Mouse (Mus musculus) liver, embryonic 11.5 days (tissue): ENCODE results near the gene Med29. TPM values are rescaled to one million over a fixed set of nuclear protein-coding genes. Genes with fewer than 3 reads are reported as not detected.

Experiments used
- ATAC-seq: fragments of 200-750 bp; cut with Nextera tagmentation; replicated peaks from 2 replicates; pipeline ENCODE4 v1.8.0; 2017; ENCODE audit warnings: moderate number of reproducible peaks, mild to moderate bottlenecking, moderate TSS enrichment, moderate library complexity; ENCODE audit not compliant: low FRiP score
- DNase-seq: peaks from one replicate; pipeline ENCODE4 v3.0.0-alpha.2; 2017; ENCODE audit warnings: low spot score
- H3K27ac ChIP-seq: fragments of 300-500 bp; sonication (generic); 2 replicates; pipeline ENCODE4 v1.5.1; 2014; ENCODE audit warnings: mild to moderate bottlenecking, low read depth, low read length, control low read depth
- H3K27me3 ChIP-seq: fragments of 300-500 bp; sonication (generic); replicated peaks from 2 replicates; pipeline ENCODE4 v1.6.1; 2014; ENCODE audit warnings: low read length, mixed read lengths; ENCODE audit not compliant: control insufficient read depth, insufficient read depth
- H3K36me3 ChIP-seq: fragments of 300-500 bp; sonication (generic); 2 replicates; pipeline ENCODE4 v1.6.1; 2014; ENCODE audit warnings: mild to moderate bottlenecking, low read length, moderate library complexity, mixed read lengths; ENCODE audit not compliant: control insufficient read depth, insufficient read depth
- H3K4me1 ChIP-seq: fragments of 300-500 bp; sonication (generic); replicated peaks from 2 replicates; pipeline ENCODE4 v1.6.1; 2014; ENCODE audit warnings: low read length, mixed read lengths; ENCODE audit not compliant: control insufficient read depth, insufficient read depth
- H3K4me2 ChIP-seq: fragments of 300-500 bp; sonication (generic); 2 replicates; pipeline ENCODE4 v1.6.1; 2014; ENCODE audit warnings: mild to moderate bottlenecking, control low read depth, moderate library complexity
- H3K4me3 ChIP-seq: fragments of 300-500 bp; sonication (generic); 2 replicates; pipeline ENCODE4 v1.5.1; 2014; ENCODE audit warnings: low read depth, low read length, control low read depth
- H3K9ac ChIP-seq: fragments of 300-500 bp; sonication (generic); 2 replicates; pipeline ENCODE4 v1.6.1; 2014; ENCODE audit warnings: low read depth, low read length, control low read depth
- H3K9me3 ChIP-seq: fragments of 300-500 bp; sonication (generic); 2 replicates; pipeline ENCODE4 v1.6.1; 2016; ENCODE audit warnings: low read length, inconsistent platforms, mixed read lengths; ENCODE audit not compliant: control insufficient read depth
- WGBS: fragments of 180-500 bp; shearing (Covaris S2); extraction: QIAGEN DNeasy Blood & Tissue Kit; methylation state at CpG from one replicate; pipeline ENCODE4 v1.1.7; 2014; 5-methylcytosine and 5-hydroxymethylcytosine counted together
- polyA plus RNA-seq: library from polyadenylated mRNA; unstranded; fragments of >200 nt; fragmentation: Nextera tagmentation; extraction: Ambion mirVana; gene quantifications from 2 replicates; pipeline ENCODE4 v1.2.1, GENCODE M21; 2014

The Med29 gene
- polyA plus RNA-seq, 1 experiment from 2014 or later: 45.7 TPM

GRCm38 (mm10) chr7:28356981-28357380, 35.5 kb downstream of the Med29 start:
- DNase-seq (no peak), ATAC-seq (no peak)
- no peaks in the 10 kb centered on the region for H3K9me3 ChIP-seq
- peaks cover 38% of the 10 kb centered on the region for H3K36me3 ChIP-seq
- peaks cover 15% of the 10 kb centered on the region for H3K4me1 ChIP-seq
- H3K27me3 ChIP-seq: no peaks in the 10 kb centered on the region
- peak overlapping the region; percentile 67 for H3K27ac ChIP-seq
- H3K4me2 ChIP-seq: peak overlapping the region; percentile 13
- H3K9ac ChIP-seq: no peak overlapping the region
- H3K4me3 ChIP-seq: no peak overlapping the region
- WGBS: 23% methylated on average over 5 of the region's 5 CpGs

DNA sequence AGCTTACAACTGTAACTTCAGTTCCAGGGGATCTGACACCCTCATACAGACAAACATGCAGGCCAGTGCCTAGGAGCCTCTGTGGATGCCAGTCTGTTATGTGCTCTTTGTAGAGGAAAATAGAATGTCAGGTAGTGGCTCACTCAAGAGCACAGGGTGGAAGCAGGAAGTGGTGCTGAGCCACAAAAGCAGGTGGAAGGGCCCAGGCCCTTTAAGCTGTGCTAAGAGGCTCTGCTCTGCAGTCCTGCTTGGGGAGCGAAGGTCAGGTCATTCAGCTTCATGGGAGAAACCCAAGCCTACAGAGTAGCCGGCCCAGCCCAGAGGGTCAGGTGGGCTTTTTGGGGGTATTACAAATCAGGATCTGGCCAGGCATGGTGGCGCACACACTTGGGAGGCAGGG, 37.3 kb downstream of the Med29 start:
- H3K27ac ChIP-seq: no peak overlapping the region
- ATAC-seq: no peak
- 84% methylated on average over 3 of the region's 3 CpGs for WGBS
- DNase-seq: no peak
- H3K9me3 ChIP-seq: no peaks in the 10 kb centered on the region
- H3K4me1 ChIP-seq: peaks cover 21% of the 10 kb centered on the region
- H3K36me3 ChIP-seq: peaks cover 35% of the 10 kb centered on the region
- no peak overlapping the region for H3K4me3 ChIP-seq
- H3K9ac ChIP-seq: no peak overlapping the region
- H3K27me3 ChIP-seq: no peaks in the 10 kb centered on the region
- H3K4me2 ChIP-seq: no peak overlapping the region

DNA sequence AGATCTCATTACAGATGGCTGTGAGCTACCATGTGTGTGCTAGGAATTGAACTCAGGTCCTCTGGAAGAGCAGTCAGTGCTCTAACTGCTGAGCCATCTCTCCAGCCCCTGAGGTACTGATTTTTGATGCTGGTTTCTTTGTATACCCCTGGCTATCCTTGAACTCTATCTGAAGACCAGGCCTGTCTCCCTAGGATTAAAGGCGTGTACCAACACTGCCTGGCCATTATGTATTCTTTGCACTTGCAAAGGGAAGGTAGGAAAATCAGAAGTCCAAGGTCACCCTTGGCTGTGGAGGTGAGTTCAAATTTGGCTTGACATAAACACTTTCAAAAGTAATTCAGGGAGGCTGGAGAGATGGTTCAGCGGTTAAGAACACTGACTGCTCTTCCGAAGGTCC, 37.9 kb downstream of the Med29 start:
- Histone ChIP-seq H3K4me3 (no peak overlapping the region), H3K9ac (no peak overlapping the region), H3K9me3 (no peaks in the 10 kb centered on the region), H3K4me2 (no peak overlapping the region), H3K27me3 (no peaks in the 10 kb centered on the region), H3K27ac (no peak overlapping the region), H3K36me3 (peaks cover 32% of the 10 kb centered on the region), H3K4me1 (peaks cover 25% of the 10 kb centered on the region)
- WGBS: 92% methylated on average over 3 of the region's 3 CpGs
- ATAC-seq (no peak), DNase-seq (no peak)

DNA sequence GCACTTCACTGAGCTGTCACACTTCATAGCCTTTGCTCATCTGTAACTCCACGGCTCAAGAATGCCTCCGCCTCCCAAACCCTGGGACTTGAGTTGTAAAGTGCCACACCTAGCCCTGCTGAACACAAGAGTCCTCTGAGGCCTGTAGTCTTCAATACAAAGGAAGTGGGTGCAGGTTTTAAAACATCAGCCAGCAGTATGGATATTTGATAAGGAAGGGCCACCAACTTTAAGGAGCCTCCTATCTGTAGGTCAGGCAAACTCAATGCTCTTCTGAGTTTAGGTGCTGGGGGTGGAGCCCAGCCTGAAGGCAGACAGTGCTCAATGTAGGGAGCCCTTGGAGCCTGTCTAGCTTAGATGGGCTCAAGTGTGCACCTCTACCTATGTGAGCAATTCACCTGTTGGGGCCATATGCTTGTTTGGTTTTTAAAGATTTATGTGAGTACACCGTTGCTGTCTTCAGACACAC, 38.4 kb downstream of the Med29 start:
- WGBS: 78% methylated on average over 3 of the region's 3 CpGs
- no peak overlapping the region for H3K4me3 ChIP-seq
- no peak for DNase-seq
- no peak overlapping the region for H3K27ac ChIP-seq
- H3K4me2 ChIP-seq: no peak overlapping the region
- no peaks in the 10 kb centered on the region for H3K27me3 ChIP-seq
- H3K4me1 ChIP-seq: peaks cover 30% of the 10 kb centered on the region
- no peaks in the 10 kb centered on the region for H3K9me3 ChIP-seq
- no peak overlapping the region for H3K9ac ChIP-seq
- H3K36me3 ChIP-seq: peaks cover 32% of the 10 kb centered on the region
- no peak for ATAC-seq

DNA sequence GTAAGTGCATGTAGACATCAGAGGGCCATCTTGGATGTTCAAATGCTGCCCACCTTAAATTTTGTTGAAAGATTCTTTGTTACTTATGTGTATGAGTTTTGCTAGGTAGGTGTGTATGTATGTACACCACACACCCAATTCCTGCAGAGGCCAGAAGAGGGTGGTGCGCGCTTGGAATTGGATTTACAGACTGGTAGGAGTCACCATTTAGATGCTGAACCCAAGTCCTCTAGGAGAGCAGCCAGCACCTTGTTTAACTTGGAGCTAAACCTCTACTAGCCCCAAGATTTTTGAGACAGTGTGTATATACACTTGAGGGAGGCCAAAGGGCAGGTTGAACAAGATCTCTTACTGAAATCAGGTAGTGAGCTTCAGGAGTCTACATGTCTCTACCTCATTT, 39.2 kb downstream of the Med29 start:
- DNase-seq: no peak
- Histone ChIP-seq H3K36me3 (peaks cover 32% of the 10 kb centered on the region), H3K9me3 (no peaks in the 10 kb centered on the region), H3K27me3 (no peaks in the 10 kb centered on the region), H3K4me2 (no peak overlapping the region), H3K27ac (peak overlapping the region; percentile 25; the same call in 1 of the 2 replicates), H3K4me3 (no peak overlapping the region), H3K9ac (no peak overlapping the region), H3K4me1 (peaks cover 32% of the 10 kb centered on the region)
- ATAC-seq: no peak
- WGBS: 93% methylated on average over 2 of the region's 2 CpGs

DNA sequence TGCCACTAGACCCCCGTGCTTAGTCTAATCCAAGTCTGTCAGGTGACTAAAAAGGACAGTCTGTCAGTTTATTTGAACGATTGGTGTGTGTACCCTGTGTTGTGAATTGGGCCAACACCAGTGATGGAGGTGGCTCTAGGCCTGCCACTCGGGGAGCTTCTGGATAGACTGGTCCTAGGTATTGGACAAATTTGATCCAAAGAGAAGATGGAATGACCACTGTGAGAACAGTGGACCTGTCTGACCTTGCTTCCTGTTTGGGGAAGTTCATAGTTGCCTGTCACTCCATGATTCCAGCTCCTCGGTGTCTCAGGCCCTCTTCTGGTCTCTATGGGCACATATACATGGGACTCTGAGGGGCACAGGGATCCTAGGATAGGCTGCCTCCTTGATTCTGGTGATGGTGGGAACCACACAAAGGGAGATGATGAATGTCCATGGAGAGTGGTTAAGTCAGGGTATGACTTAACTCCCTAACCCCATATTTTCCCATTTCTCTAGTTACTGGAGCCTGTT, 40.8 kb downstream of the Med29 start:
- no peaks in the 10 kb centered on the region for H3K9me3 ChIP-seq
- peak overlapping the region; percentile 89 for H3K27ac ChIP-seq

GRCm38 (mm10) chr7:28350155-28350883, 42.2 kb downstream of the Med29 start, which contains the start of gene Rps16:
Gene Rps16 (plus strand): TSS chr7:28350652.
- H3K4me3 ChIP-seq: peak within 1 kb of the TSS; percentile 96
- ATAC-seq: peak; percentile 92
- peak within 1 kb of the TSS; percentile 95 for H3K4me2 ChIP-seq
- H3K9me3 ChIP-seq: no peaks in the 10 kb centered on the region
- peak within 1 kb of the TSS; percentile 100 for H3K9ac ChIP-seq
- no peaks in the 10 kb centered on the region for H3K27me3 ChIP-seq
- H3K27ac ChIP-seq: peak within 1 kb of the TSS; percentile 89
- H3K36me3 ChIP-seq: peaks cover 32% of the 10 kb centered on the region
- peaks cover 22% of the 10 kb centered on the region for H3K4me1 ChIP-seq
- under 1% methylated on average over 50 of the region's 50 CpGs for whole genome bisulfite sequencing
- peak; percentile 95 for DNase-seq

More for the DNA sequence above, 40.8 kb downstream of the Med29 start:
- 26% methylated on average over 4 of the region's 4 CpGs for WGBS
- ATAC-seq: no peak
- Histone ChIP-seq H3K4me2 (peak overlapping the region; percentile 95), H3K4me1 (peaks cover 22% of the 10 kb centered on the region), H3K36me3 (peaks cover 32% of the 10 kb centered on the region), H3K27me3 (no peaks in the 10 kb centered on the region), H3K4me3 (peak overlapping the region; percentile 96), H3K9ac (peak overlapping the region; percentile 100)
- no peak for DNase-seq

- no peaks in the 10 kb centered on the region for H3K9me3 ChIP-seq
- peak overlapping the region; percentile 12; the same call in 1 of the 2 replicates for H3K4me2 ChIP-seq
- ATAC-seq (no peak), DNase-seq (no peak)
- no peak overlapping the region for H3K4me3 ChIP-seq
- H3K9ac ChIP-seq: no peak overlapping the region
- H3K4me1 ChIP-seq: peaks cover 21% of the 10 kb centered on the region
- H3K27ac ChIP-seq: no peak overlapping the region
- 80% methylated on average over 7 of the region's 7 CpGs for WGBS
- no peaks in the 10 kb centered on the region for H3K27me3 ChIP-seq
- peaks cover 22% of the 10 kb centered on the region for H3K36me3 ChIP-seq
These were observed 43.9 kb downstream of the Med29 start for GRCm38 (mm10) chr7:28348601-28349000.

GRCm38 (mm10) chr7:28347746-28348145, 44.8 kb downstream of the Med29 start:
- ATAC-seq: no peak
- 74% methylated on average over 3 of the region's 3 CpGs for WGBS
- Histone ChIP-seq H3K27me3 (no peaks in the 10 kb centered on the region), H3K4me3 (no peak overlapping the region), H3K9me3 (no peaks in the 10 kb centered on the region), H3K4me1 (peaks cover 17% of the 10 kb centered on the region), H3K9ac (no peak overlapping the region), H3K4me2 (no peak overlapping the region), H3K27ac (no peak overlapping the region), H3K36me3 (peaks cover 13% of the 10 kb centered on the region)
- no peak for DNase-seq
